Mouse (Mus musculus): ENCODE measurements at regions not wholly inside any gene's neighbourhood (a gene's known extent, or its start where the extent isn't known, plus 50 kb on each side); places are given as distances from the start of the nearest gene placed in this dataset.
A peak's percentile ranks its signal among the peaks of the same experiment; 100 is the strongest.

GRCm38 (mm10) chr2:146612522-146613288 is 100.6 kb upstream of the Ralgapa2 start:
- Histone ChIP-seq H3K36me3 (ENCODE audit: control insufficient read depth, insufficient read depth, low read length) (no peaks in the 10 kb centered on the region), H3K27ac (ENCODE audit: low read length) (no peak overlapping the region), H3K9ac (ENCODE audit: low read length) (peak overlapping the region; percentile 42), H3K4me1 (replicated peaks; ENCODE audit: control insufficient read depth, insufficient read depth, low read length) (peaks cover 5% of the 10 kb centered on the region), H3K9me3 (ENCODE audit: control insufficient read depth, low read length) (no peaks in the 10 kb centered on the region), H3K27me3 (ENCODE audit: control insufficient read depth, insufficient read depth, low read depth, low read length) (no peaks in the 10 kb centered on the region), H3K4me2 (ENCODE audit: low read depth, low read length) (peak overlapping the region; percentile 52), H3K4me3 (ENCODE audit: low read length) (peak overlapping the region; percentile 25; the same call in 1 of the 2 replicates)
- whole genome bisulfite sequencing = 4% methylated on average over 20 of the region's 20 CpGs
- ATAC-seq (ENCODE audit: low read depth) = peak; percentile 26; the same call in 1 of the 2 replicates

- H3K27me3 ChIP-seq (ENCODE audit: control insufficient read depth, insufficient read depth, low read depth, low read length) = no peaks in the 10 kb centered on the region
- no peak overlapping the region for H3K27ac ChIP-seq (ENCODE audit: low read length)
- no peaks in the 10 kb centered on the region for H3K36me3 ChIP-seq (ENCODE audit: control insufficient read depth, insufficient read depth, low read length)
- no peak overlapping the region for H3K9ac ChIP-seq (ENCODE audit: low read length)
- H3K9me3 ChIP-seq (ENCODE audit: control insufficient read depth, low read length) = no peaks in the 10 kb centered on the region
- WGBS = 11% methylated on average over 5 of the region's 5 CpGs
- no peak overlapping the region for H3K4me3 ChIP-seq (ENCODE audit: low read length)
- ATAC-seq (ENCODE audit: low read depth) = peak; percentile 26; the same call in 1 of the 2 replicates
- no peak overlapping the region for H3K4me2 ChIP-seq (ENCODE audit: low read depth, low read length)
- peaks cover 4% of the 10 kb centered on the region; the same call in 1 of the 2 replicates for H3K4me1 ChIP-seq (replicated peaks; ENCODE audit: control insufficient read depth, insufficient read depth, low read length)
These were observed 109.0 kb upstream of the Ralgapa2 start for GRCm38 (mm10) chr2:146621167-146621566.

- H3K27ac ChIP-seq (ENCODE audit: low read length) = no peak overlapping the region
- no peak overlapping the region for H3K4me2 ChIP-seq (ENCODE audit: low read depth, low read length)
- WGBS = 82% methylated on average over 1 of the region's 1 CpGs
- peaks cover 4% of the 10 kb centered on the region; the same call in 1 of the 2 replicates for H3K4me1 ChIP-seq (replicated peaks; ENCODE audit: control insufficient read depth, insufficient read depth, low read length)
- H3K36me3 ChIP-seq (ENCODE audit: control insufficient read depth, insufficient read depth, low read length) = no peaks in the 10 kb centered on the region
- no peaks in the 10 kb centered on the region for H3K9me3 ChIP-seq (ENCODE audit: control insufficient read depth, low read length)
- ATAC-seq (ENCODE audit: low read depth) = no peak
- no peak overlapping the region for H3K4me3 ChIP-seq (ENCODE audit: low read length)
- no peak overlapping the region for H3K9ac ChIP-seq (ENCODE audit: low read length)
- H3K27me3 ChIP-seq (ENCODE audit: control insufficient read depth, insufficient read depth, low read depth, low read length) = no peaks in the 10 kb centered on the region
These were observed 110.9 kb upstream of the Ralgapa2 start for GRCm38 (mm10) chr2:146623052-146623451.

GRCm38 (mm10) chr2:146624207-146624606 is 112.1 kb upstream of the Ralgapa2 start:
- no peaks in the 10 kb centered on the region for H3K36me3 ChIP-seq (ENCODE audit: control insufficient read depth, insufficient read depth, low read length)
- no peak overlapping the region for H3K4me3 ChIP-seq (ENCODE audit: low read length)
- H3K4me2 ChIP-seq (ENCODE audit: low read depth, low read length) = no peak overlapping the region
- WGBS = 37% methylated on average over 5 of the region's 5 CpGs
- no peak overlapping the region for H3K9ac ChIP-seq (ENCODE audit: low read length)
- peaks cover 4% of the 10 kb centered on the region; the same call in 1 of the 2 replicates for H3K4me1 ChIP-seq (replicated peaks; ENCODE audit: control insufficient read depth, insufficient read depth, low read length)
- ATAC-seq (ENCODE audit: low read depth) = peak; percentile 92
- H3K27ac ChIP-seq (ENCODE audit: low read length) = no peak overlapping the region
- no peaks in the 10 kb centered on the region for H3K27me3 ChIP-seq (ENCODE audit: control insufficient read depth, insufficient read depth, low read depth, low read length)
- H3K9me3 ChIP-seq (ENCODE audit: control insufficient read depth, low read length) = no peaks in the 10 kb centered on the region

GRCm38 (mm10) chr2:146625166-146625751 is 113.1 kb upstream of the Ralgapa2 start:
- peaks cover 4% of the 10 kb centered on the region; the same call in 1 of the 2 replicates for H3K4me1 ChIP-seq (replicated peaks; ENCODE audit: control insufficient read depth, insufficient read depth, low read length)
- H3K4me2 ChIP-seq (ENCODE audit: low read depth, low read length) = no peak overlapping the region
- H3K9me3 ChIP-seq (ENCODE audit: control insufficient read depth, low read length) = no peaks in the 10 kb centered on the region
- H3K27me3 ChIP-seq (ENCODE audit: control insufficient read depth, insufficient read depth, low read depth, low read length) = no peaks in the 10 kb centered on the region
- ATAC-seq (ENCODE audit: low read depth) = no peak
- H3K27ac ChIP-seq (ENCODE audit: low read length) = no peak overlapping the region
- H3K9ac ChIP-seq (ENCODE audit: low read length) = no peak overlapping the region
- WGBS = 33% methylated on average over 5 of the region's 5 CpGs
- H3K4me3 ChIP-seq (ENCODE audit: low read length) = no peak overlapping the region
- H3K36me3 ChIP-seq (ENCODE audit: control insufficient read depth, insufficient read depth, low read length) = no peaks in the 10 kb centered on the region

- Histone ChIP-seq H3K36me3 (ENCODE audit: control insufficient read depth, insufficient read depth, low read length) (no peaks in the 10 kb centered on the region), H3K9ac (ENCODE audit: low read length) (no peak overlapping the region), H3K27me3 (ENCODE audit: control insufficient read depth, insufficient read depth, low read depth, low read length) (no peaks in the 10 kb centered on the region), H3K4me1 (replicated peaks; ENCODE audit: control insufficient read depth, insufficient read depth, low read length) (peaks cover 2% of the 10 kb centered on the region; the same call in 1 of the 2 replicates), H3K4me2 (ENCODE audit: low read depth, low read length) (no peak overlapping the region), H3K9me3 (ENCODE audit: control insufficient read depth, low read length) (no peaks in the 10 kb centered on the region), H3K4me3 (ENCODE audit: low read length) (no peak overlapping the region), H3K27ac (ENCODE audit: low read length) (no peak overlapping the region)
- ATAC-seq (ENCODE audit: low read depth) = no peak
- 42% methylated on average over 1 of the region's 1 CpGs for WGBS
These were observed 114.4 kb upstream of the Ralgapa2 start for GRCm38 (mm10) chr2:146626531-146626930.

GRCm38 (mm10) chr2:146630179-146630578 is 118.0 kb upstream of the Ralgapa2 start:
- Histone ChIP-seq H3K36me3 (ENCODE audit: control insufficient read depth, insufficient read depth, low read length) (no peaks in the 10 kb centered on the region), H3K4me1 (replicated peaks; ENCODE audit: control insufficient read depth, insufficient read depth, low read length) (no peaks in the 10 kb centered on the region), H3K9me3 (ENCODE audit: control insufficient read depth, low read length) (no peaks in the 10 kb centered on the region), H3K27me3 (ENCODE audit: control insufficient read depth, insufficient read depth, low read depth, low read length) (no peaks in the 10 kb centered on the region), H3K9ac (ENCODE audit: low read length) (no peak overlapping the region), H3K27ac (ENCODE audit: low read length) (no peak overlapping the region), H3K4me2 (ENCODE audit: low read depth, low read length) (no peak overlapping the region), H3K4me3 (ENCODE audit: low read length) (no peak overlapping the region)
- ATAC-seq (ENCODE audit: low read depth) = no peak
- 45% methylated on average over 3 of the region's 3 CpGs for WGBS

- ATAC-seq (ENCODE audit: low read depth) = no peak
- Histone ChIP-seq H3K27me3 (ENCODE audit: control insufficient read depth, insufficient read depth, low read depth, low read length) (no peaks in the 10 kb centered on the region), H3K4me1 (replicated peaks; ENCODE audit: control insufficient read depth, insufficient read depth, low read length) (no peaks in the 10 kb centered on the region), H3K9me3 (ENCODE audit: control insufficient read depth, low read length) (no peaks in the 10 kb centered on the region), H3K4me2 (ENCODE audit: low read depth, low read length) (no peak overlapping the region), H3K9ac (ENCODE audit: low read length) (no peak overlapping the region), H3K27ac (ENCODE audit: low read length) (no peak overlapping the region), H3K36me3 (ENCODE audit: control insufficient read depth, insufficient read depth, low read length) (no peaks in the 10 kb centered on the region), H3K4me3 (ENCODE audit: low read length) (no peak overlapping the region)
- 59% methylated on average over 5 of the region's 5 CpGs for WGBS
These were observed 119.0 kb upstream of the Ralgapa2 start for GRCm38 (mm10) chr2:146631098-146631497.

- ATAC-seq (ENCODE audit: low read depth) = 0 out of 2 replicates have a peak, but pooled peaks have one; percentile 49
- H3K4me2 ChIP-seq (ENCODE audit: low read depth, low read length) = no peak overlapping the region
- H3K27ac ChIP-seq (ENCODE audit: low read length) = no peak overlapping the region
- H3K9me3 ChIP-seq (ENCODE audit: control insufficient read depth, low read length) = no peaks in the 10 kb centered on the region
- no peaks in the 10 kb centered on the region for H3K27me3 ChIP-seq (ENCODE audit: control insufficient read depth, insufficient read depth, low read depth, low read length)
- 45% methylated on average over 16 of the region's 16 CpGs for WGBS
- no peak overlapping the region for H3K9ac ChIP-seq (ENCODE audit: low read length)
- no peaks in the 10 kb centered on the region for H3K36me3 ChIP-seq (ENCODE audit: control insufficient read depth, insufficient read depth, low read length)
- H3K4me3 ChIP-seq (ENCODE audit: low read length) = no peak overlapping the region
- H3K4me1 ChIP-seq (replicated peaks; ENCODE audit: control insufficient read depth, insufficient read depth, low read length) = no peaks in the 10 kb centered on the region
These were observed 121.4 kb upstream of the Ralgapa2 start for GRCm38 (mm10) chr2:146633329-146634070.
